Mouse (Mus musculus) Patski (cell line): ENCODE measurements at regions not wholly inside any gene's neighbourhood (a gene's known extent, or its start where the extent isn't known, plus 50 kb on each side); places are given as distances from the start of the nearest gene placed in this dataset.

Experiments used
- ATAC-seq: fragments of 100-300 bp; one replicate; pipeline ENCODE4 v1.8.0; 2021
- CTCF ChIA-PET: fragments of 350-600 bp; sonication (Branson Sonifier 250); formaldehyde crosslinking; loops from one replicate; lab custom pipeline; 2022; ENCODE audit warnings: inconsistent platforms; lab: Charles Lee
- POLR2A ChIA-PET: fragments of 350-600 bp; sonication (Branson Sonifier 250); formaldehyde crosslinking; loops from one replicate; lab custom pipeline; 2022; ENCODE audit warnings: antibody characterized with exemption, inconsistent platforms; lab: Charles Lee
- DNase-seq: peaks from one replicate; pipeline ENCODE4 v3.0.0-alpha.2; 2011; ENCODE audit warnings: low read depth, low spot score
- H3K27me3 ChIP-seq: fragments of 371-371 bp; one replicate; pipeline ENCODE4 v1.5.1; 2021
- CTCF ChIP-seq: fragments of 100-300 bp; IDR thresholded peaks from one replicate; pipeline ENCODE4 v1.5.1; 2021
- in situ Hi-C: fragments of 300-500 bp; cut with MboI; formaldehyde crosslinking; loops from 3 replicates; pipeline ENCODE4 v1.11.1; 2018; ENCODE audit warnings: low pct_unique_long_range_greater_than_20kb, mixed read lengths

DNA sequence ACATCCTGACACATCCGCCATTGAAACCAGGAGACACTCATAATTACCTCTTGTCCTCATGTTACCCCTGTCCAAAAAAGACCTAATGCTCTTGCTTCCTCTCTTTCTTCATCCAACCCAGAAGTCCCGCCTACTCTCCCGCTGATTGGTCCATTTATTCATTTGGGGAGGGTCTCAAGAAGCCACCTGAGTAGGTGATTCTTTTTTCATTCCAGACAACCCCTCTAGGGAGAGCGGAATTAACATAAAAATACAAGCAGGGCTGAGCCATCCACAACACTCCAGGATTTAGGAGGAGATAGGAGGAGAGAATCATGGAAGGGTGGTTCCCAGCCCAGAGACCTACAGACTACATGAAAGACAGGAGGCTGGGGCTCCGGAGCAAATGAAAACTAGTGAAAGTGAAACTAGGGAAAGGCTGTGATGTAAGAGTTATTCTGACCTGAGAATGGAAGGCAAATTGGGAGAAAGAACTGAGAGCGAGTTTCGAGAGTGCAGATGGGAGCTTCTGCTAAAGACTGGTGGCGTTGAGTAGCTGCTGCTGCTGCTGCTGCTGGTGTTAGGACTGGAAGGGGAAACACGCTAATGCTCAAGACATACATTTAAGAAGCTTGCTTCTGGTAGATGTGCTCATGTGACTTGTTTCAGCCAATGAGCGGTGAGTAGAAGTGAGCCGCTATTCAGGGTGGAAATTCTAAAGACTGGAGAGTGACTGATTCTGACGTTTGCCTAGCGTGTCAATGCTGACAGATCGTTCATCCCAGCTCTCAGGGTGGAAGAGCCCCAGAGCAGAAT lies 55.0 kb upstream of the Mmp2 start:
- no peak for TF ChIP-seq CTCF
- peaks cover 11% of the 10 kb centered on the region for H3K27me3 ChIP-seq
- in situ Hi-C loops = no loop called here
- ChIA-PET CTCF (no interaction called here), POLR2A (no interaction called here)
- DNase-seq (no peak), ATAC-seq (no peak)

DNA sequence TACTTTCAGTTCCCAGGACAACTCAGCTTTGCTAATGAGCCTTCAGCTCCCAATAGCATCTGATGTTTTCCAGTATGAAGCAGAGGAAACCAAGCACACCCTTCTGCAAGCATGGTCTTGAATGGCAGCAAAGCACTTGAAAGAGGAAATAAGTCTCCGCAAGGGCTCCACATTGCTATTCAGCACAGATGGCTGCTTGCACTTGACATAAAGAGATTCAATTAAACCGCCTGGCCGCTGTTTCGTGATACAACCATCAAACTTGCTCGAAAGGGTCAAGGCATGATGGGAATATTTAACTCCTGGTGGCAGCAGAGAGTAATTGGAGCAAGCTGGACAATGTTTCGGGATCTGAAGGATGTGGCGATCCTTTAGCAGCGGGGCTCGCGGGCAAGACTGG lies 54.3 kb upstream of the Mmp2 start:
- in situ Hi-C loops = no loop called here
- ATAC-seq = no peak

DNA sequence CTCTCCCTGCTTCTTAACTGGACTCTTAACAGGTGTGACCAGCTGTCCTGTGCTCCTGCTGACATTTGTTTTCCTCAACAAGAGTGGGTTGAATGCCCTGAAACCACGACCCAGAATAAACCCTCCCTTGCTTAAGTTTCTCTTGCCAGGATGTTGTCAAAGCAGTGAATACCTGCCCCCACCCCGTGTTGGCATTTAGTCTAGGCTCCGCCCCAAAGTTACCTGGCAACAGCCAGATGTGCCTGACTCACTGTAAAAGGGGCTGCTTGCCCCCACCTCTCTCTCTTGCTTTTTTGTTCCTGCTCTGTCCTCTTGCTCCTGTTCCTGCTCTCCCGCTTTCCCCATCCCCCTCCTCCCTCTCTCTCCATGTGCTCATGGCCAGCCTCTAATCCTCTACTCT lies 51.9 kb upstream of the Mmp2 start:
- TF ChIP-seq CTCF = no peak
- ChIA-PET POLR2A (no interaction called here), CTCF (no interaction called here)
- ATAC-seq (no peak), DNase-seq (no peak)
- peaks cover 6% of the 10 kb centered on the region for H3K27me3 ChIP-seq
- in situ Hi-C loops = no loop called here

More for the DNA sequence above, 54.3 kb upstream of the Mmp2 start:
- peaks cover 9% of the 10 kb centered on the region for H3K27me3 ChIP-seq
- POLR2A ChIA-PET = no interaction called here
- no peak for DNase-seq
- CTCF ChIA-PET = no interaction called here
- TF ChIP-seq CTCF = no peak

DNA sequence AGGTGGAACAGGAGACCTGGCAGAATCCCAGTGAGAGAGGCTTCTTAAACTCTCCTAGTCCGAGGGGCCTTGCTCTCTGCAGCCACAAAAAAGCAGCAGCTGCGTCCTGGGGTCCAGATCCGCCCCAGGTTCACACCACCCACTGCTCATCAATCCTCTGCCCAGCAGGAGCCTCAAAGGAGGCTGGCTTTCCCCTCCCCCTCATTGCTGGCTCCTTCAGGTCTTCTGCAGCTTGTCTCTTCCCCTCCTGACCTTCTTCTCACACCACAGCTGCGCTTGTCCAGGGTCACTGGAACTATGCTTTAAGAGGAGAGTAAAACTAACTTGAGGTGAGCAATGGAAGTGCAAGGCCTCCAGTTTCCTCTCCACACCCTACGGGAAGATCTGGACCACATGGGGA lies 50.0 kb upstream of the Mmp2 start:
- CTCF ChIA-PET = no interaction called here
- peaks cover 5% of the 10 kb centered on the region for H3K27me3 ChIP-seq
- DNase-seq (no peak), ATAC-seq (no peak)
- POLR2A ChIA-PET = no interaction called here
- no peak for TF ChIP-seq CTCF
- in situ Hi-C loops = no loop called here
